Mouse (Mus musculus) layer of hippocampus, adult 9-11 months (tissue): ENCODE data around the gene Rpl36al.
"Not testable (repeated sequence)": the region's sequence is repeated elsewhere in the genome, so short reads cannot be mapped to it uniquely, and the experiment has no call there.

Experiments
- DNase-seq: peaks from one replicate; pipeline ENCODE4 v3.0.0; 2022

Gene Rpl36al

DNA sequence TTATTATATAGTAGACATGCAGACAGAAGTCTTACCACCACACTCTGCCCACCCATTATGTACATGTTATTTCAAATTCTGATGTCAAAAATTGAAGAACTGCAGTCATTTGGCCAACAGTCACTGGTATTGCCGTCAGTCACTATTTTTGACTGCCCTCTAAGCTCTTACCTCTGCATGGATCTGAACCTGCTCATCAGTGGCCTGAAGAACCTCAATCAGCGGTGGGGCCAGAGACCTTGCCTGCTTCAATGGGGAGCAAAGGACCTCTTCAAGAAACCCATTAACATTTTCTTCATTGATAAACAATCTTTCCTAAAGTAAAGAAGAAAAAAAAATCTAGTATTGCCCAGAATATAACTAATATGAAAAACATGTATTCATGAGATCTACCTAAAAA, 8.8 kb upstream of the Rpl36al start:
- no peak for DNase-seq

DNA sequence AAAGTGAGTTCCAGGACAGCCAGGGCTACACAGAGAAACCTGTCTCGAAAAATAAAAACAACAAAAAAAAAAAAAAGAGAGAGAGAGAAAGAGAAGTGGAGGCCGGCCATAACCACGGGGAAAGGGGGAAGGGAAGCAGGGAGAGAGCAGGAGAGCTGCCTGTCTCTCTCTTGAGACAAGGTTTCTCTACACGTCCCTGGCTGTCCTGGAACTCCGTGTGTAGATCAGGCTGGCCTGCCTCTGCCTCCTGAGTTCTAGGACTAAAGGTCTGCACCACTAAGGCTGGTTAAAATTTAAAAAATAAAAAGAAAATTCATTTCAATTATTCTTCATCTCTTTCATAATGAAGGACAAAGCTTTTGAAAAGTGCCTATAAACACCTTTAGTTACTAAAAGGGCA, 7.5 kb upstream of the Rpl36al start:
- no peak for DNase-seq

DNA sequence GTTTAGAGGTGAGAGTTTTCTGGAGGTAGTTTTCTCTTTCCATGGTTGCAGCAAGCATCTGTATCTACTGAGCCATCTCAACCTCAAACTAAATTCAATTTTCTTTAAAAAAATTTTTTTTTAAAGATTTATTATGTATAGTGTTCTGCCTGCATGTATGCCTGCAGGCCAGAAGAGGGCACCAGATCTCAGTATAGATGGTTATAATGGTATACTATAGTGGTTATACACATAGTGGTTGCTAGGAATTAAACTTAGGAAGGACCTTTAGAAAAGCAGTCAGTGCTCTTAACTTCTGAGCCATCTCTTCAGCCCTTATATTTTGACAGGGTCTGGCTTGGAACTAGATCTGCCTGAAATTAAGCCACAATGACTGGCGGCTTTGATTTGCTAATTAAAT, 6.6 kb upstream of the Rpl36al start:
- no peak for DNase-seq

DNA sequence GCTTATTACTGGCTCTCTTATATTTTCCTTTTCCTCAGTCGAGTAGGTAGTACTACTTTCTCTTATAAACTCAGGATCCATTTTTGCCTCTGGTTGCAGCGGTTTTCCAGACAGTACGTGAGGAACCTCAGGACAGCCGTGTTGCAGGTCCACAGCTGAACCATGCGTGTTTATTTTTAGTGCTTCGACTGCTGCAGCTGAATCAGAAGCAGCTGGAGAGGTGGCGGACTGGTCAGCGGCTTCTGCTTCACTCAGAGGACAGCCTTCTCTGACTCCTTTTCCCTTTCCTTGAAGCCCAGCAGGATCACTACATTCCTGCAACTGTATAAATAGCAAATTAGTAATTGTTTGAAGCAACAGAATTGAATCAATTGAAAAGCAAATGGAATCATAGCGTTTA, 6.2 kb upstream of the Rpl36al start:
- DNase-seq: no peak

DNA sequence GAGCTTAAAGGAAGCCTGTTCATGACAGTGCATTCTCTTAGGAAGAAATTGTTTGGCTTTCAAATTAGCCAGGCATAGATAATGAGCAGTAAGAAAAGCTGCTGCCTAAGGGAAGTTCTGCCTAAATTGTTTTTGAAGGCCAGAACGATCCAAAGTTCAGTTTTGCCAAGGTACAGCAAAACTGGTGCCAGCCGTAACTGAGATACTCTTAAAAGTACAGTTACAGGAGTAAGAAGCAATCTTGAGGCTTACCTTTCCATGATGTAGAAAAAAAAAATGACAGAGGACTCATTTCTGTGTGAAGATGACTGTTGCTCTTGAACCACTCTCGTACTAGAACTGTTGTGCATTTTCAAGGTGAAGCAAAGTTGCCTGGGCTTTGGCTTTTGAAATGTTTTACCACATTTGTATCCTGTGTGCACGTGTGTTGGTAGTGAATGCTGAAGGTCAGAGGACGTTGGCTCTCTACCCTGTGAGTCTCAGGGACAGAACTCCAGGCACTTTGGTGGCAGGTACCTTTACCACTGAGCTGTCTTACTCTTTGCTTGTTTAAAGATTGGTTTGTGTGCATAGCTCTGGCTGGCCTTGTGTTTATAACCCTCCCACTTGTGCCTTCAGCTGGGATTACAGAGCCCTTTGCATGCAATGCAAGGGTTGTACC, 3.1 kb upstream of the Rpl36al start:
- DNase-seq: no peak

DNA sequence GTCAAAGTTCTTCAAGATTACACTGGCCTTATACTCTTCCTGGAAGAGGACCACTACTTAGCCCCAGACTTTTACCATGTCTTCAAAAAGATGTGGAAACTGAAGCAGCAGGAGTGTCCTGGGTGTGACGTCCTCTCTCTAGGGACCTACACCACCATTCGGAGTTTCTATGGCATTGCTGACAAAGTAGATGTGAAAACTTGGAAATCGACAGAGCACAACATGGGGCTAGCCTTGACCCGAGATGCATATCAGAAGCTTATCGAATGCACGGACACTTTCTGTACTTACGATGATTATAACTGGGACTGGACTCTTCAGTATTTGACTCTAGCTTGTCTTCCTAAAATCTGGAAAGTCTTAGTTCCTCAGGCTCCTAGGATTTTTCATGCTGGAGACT, 1.5 kb upstream of the Rpl36al start:
- DNase-seq: no peak

DNA sequence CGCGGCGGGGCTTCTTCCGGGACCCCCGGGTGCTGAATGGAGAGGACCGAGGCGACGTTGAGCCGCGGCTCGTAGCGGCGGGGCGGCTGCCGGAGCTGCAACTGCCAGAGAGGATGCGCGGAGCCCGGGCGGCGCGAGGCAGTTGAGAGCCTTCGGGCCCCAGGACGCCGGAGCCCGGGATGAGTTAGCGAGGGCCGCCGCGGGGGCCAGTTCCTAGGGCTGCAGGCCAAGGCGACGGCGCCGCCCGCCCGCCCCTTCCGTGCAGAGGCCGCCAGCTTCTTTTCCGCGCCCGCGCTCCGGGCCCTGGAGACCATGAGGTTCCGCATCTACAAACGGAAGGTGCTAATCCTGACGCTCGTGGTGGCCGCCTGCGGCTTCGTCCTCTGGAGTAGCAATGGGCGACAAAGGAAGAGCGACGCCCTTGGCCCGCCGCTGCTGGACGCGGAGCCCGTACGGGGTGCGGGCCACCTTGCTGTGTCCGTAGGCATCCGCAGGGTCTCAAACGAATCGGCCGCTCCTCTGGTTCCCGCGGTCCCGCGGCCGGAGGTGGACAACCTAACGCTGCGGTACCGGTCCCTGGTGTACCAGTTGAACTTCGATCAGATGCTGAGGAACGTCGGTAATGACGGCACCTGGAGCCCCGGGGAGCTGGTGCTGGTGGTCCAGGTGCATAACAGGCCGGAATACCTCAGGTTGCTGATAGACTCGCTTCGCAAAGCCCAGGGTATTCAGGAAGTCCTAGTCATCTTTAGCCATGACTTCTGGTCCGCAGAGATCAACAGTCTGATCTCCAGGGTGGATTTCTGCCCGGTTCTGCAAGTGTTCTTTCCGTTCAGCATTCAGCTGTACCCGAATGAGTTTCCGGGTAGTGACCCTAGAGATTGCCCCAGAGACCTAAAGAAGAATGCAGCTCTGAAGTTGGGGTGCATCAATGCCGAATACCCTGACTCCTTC, 736 bp upstream of the Rpl36al start:
- peak; percentile 49 for DNase-seq

DNA sequence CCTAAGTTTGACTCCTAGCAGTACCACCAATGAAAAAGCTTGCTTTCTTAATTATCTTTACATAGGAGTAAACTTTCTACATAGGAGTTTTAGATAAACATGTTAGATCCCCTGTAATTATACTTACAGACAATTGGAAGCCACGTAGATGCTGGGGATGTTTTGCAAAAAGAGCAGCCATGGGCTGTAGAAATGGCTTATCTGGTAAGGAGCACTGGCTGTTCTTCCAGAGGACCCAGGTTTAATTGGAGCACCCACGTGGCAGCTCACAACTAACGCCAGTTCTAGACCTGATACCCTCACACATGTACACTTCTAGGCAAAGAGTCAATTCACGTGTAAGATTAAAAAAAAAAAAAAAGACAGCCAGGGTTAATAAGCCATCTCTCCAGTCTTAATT, 2.1 kb downstream of the Rpl36al start:
- no peak for DNase-seq

DNA sequence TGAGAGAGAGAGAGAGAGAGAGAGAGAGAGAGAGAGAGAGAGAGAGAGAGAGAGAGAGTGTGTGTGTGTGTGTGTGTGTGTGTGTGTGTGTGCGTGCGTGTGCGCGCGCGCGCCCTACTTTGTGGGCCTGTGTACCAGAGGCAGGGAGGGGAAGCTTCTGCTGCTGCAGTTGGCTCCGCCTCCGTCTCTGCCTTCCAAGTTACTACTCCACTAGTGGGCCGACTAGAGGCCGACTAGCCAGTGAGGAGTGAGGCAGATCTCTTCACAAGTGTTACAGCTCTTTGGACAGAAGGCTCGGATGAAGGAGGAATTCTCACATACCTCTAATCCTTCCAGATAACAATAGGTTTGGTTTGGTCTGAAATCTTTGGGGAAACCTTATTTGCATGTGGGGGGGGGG, 4.5 kb downstream of the Rpl36al start:
- no peak for DNase-seq

DNA sequence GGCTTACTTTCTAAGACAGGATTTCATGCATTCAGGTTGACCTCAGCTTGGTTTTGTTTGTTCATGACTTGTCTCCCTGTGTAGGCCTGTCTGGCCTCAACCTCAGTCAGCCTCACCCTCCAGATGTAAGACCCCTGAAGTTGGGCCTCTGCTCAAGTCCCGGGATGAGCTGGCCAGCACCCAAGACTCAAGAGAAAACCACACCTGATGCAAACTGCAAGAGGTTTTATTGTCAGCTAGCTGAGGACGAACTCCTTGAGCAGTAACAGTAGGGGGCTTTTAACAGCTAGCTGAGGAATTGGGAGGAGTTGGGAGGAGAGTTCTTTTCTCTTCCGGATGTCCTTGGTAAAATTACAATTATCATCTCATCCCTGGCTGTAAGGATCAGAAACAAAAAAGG, 6.4 kb downstream of the Rpl36al start:
- no peak for DNase-seq

DNA sequence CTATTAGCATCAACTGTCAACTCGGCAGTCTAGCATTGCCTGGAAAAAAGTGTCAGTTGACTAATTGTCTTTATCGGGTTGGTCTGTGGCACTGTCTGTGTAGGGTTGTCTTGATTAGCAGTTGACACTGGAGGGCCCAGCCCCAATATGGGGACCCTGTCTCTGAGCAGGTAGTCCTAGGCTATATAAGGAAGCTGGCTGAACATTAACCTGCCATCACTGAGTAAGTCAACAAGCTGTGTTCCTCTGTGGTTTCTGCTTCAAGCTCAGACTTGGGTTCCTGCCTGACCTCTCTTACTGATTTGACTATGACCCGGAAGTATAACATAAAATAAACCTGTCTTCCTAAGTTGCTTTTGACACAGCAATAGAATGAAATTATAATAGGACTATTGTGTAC, 7.9 kb downstream of the Rpl36al start:
- no peak for DNase-seq

DNA sequence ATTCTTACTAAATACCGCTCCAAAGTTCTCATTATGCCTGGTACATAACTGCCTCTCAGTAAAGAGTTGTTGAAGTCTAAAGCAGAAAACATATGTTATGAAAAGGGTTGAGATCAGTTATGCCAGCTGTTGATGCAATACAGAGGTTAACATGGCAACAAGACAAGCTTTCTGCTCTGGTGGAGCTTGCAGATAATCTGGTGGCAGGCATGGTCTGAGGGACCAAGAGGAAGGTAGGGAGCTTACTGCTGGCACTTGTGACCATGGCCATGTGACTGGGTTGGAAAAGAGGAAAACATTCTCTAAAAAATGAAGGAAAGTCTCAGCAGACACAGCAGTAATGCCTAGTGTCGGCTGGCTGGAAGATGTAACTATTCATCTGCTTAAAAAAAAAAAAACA, 12.6 kb downstream of the Rpl36al start:
- no peak for DNase-seq

DNA sequence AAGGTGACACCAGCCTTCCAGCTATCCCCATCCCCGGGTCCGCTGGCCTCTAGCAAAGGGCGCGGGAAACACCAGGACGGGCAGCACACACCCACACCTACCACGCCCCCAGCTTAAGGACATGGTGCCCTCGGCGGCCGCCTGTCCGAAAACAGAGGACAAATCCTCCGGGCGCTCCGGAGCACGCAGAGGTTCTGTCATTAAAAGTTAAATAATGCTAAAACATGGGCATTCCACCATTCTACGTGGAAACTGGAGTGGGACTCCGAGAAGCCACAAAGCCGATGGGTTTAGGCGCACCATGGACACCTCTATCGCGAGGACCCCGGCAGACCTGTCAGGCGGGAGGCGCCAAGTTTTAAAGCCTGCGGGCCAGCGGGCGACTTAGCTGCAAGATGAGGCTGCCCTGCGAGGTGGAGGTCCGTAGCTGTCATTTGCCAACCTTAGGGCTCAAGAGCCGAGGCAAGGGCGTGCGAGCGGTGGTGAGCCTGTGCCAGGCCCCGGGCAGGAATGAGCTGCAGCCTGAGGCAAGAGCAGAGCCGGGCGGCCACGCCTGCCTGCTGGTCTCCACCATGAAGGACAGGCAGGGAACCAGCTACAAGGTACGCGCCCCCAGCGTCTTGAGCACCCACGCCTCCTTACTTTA, 15.3 kb downstream of the Rpl36al start, which contains the start of gene Lrr1:
Lrr1 (plus strand) TSS at position 354 of the 646 bp plus-strand sequence.
- peak; percentile 85 for DNase-seq

DNA sequence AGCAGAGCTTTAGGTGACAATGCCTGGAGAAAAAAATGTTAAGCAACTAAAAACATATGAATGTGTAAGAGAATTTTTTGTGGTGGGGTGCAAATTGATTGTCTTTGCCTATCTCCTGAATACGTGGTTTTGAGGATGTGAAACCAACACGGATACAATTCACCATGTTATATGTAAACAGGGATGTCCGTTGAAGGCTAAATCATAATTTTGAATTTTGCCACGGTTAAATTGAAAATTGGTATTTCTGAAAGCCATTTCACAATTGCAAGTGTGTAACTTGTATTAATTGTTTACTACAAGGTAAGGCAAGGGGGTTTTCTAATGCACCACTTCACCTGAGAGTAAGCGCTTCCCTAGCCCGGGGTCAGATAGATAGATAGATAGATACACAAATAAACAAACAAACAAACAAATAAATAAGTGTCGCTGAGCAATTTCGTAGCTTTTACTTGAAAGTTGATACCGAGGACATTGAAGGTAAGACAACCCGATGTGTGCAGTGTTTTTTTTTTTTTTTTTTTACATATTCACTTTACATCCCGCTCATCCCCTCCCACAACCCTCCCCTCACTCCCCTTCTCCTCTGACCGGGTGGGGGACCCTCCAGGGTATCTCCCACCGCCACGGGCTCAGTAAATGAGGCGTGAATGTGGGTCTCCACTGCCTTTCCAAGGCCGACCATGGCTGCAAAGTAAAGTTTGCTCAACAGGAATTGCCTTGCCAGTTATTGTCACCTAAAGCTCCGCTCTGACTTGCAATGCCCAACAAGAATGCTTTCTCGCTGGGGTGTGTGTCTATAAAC, 16.0 kb downstream of the Rpl36al start:
- no peak for DNase-seq

DNA sequence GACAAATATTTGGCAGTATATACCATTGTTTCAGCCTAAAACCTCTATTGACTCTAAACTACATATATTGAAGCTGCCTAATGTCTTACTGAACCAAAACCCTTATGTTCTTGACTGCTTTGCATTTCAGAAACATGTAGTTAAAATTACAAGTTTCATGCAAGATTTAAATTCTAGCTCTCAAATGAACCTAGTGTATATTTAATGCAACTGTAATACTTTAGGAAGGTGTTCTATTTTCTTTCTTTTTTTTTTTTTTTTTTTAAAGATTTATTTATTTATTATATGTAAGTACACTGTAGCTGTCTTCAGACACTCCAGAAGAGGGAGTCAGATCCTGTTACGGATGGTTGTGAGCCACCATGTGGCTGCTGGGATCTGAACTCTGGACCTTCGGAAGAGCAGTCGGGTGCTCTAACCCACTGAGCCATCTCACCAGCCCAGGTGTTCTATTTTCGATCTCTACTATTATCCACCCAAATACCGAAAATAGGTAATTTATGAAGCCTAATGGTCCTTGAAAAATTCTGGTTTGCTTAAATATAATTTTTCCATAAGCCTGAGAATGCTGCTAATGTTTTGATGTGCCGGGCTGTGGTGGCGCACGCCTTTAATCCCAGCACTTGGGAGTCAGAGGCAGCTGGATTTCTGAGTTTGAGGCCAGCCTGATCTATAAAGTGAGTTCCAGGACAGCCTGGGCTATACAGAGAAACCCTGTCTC, 16.9 kb downstream of the Rpl36al start:
- DNase-seq: not testable (repeated sequence)

DNA sequence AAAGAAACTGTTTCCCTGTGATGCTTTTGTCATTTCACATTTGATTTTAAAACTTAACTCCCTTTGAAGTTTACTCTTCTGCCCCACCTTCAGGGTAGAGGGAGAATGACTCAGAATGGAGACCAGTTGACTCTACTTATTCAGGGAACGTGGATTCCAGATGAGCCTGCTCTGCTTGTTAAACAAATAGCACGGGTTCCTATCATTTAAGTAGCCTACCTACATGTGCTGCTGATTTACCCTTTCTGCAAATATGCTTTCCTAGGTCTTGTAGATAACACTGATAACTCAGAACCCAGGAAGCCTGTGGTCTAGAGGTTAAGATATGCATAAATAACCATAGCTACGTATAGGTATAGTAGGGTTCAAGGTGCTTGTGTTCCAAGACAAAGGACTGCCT, 19.0 kb downstream of the Rpl36al start:
- no peak for DNase-seq

DNA sequence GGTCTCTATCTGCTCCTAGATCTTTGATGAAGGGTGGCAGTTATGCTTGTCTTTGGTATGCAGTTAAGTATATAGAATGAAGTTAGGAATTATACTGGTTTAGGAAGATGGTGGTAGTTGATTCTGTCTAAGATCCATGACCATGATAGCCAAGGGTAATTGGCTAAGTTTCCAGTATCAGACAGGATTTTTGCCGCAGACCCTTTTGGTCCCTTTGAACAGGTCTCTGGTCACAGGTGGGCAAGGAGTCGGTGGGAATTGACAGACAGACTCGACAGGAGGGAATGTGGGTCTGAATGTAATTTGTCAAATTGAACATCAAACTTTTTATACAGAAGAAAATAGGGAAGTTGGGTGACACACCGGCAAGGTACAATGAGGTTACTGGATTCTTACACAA, 20.3 kb downstream of the Rpl36al start:
- not testable (repeated sequence) for DNase-seq

DNA sequence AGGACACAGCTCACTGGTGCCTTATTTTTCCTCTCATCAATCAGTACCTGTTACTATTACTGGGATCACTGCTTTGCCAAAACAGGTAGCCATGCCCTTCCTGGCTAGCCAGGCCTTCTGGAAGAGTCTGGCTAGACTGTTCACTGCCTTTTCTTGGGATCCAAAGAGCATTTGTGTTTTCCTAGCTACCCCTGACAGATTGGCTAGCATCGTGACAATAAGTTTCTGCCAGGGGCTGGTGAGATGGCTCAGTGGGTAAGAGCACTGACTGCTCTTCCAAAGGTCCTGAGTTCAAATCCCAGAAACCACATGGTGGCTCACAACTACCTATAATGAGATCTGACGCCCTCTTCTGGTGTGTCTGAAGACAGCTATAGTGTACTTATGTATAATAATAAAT, 23.2 kb downstream of the Rpl36al start:
- not testable (repeated sequence) for DNase-seq

DNA sequence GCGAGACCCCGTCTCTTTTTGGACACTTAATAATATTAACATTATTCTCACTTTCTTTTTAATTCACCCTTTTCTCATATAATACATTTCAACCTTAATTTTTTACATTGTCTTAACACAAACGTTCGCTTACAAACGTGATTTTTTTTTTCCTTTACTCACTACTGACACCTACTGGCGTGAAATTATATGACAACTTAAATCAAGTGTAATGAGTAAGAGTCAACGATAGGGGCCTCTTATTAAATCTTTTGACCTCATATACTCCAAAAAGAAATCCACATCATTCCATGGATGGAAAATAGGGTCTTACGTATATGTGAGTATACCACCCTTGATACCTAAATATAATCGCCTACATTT, 24.3 kb downstream of the Rpl36al start:
- DNase-seq: no peak

DNA sequence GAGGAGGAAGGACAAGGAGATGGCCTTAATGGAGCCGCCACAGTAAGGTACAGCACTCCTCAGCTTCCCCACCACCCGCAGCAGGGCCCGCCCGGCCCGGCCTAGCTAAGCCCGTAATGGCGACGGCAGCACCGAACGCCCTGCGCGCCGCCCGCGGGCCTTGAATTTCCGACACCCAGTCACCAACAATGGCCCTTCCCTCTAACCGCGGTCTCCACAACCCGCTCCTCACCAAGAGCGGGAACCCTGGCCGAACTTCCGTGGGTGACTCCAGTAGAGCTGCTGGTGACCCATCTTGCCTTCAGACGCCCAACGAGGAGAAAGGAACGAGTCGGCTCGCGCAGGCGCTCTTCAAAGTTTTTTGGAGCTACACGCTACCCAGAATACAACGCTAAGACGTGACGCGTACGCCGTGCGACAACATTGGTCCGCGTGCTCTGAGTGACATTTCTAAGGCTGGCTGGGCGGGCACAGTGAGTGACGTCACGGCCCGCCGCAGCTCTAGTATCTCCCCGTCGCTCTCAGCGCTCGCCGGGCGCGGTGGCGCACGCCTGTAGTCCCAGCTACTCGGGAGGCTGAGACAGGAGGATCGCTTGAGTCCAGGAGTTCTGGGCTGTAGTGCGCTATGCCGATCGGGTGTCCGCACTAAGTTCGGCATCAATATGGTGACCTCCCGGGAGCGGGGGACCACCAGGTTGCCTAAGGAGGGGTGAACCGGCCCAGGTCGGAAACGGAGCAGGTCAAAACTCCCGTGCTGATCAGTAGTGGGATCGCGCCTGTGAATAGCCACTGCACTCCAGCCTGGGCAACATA, 24.9 kb downstream of the Rpl36al start, which contains the start of gene Rps29:
Rps29 (minus strand) TSS at position 422 of the 813 bp plus-strand sequence.
- DNase-seq: peak; percentile 99

DNA sequence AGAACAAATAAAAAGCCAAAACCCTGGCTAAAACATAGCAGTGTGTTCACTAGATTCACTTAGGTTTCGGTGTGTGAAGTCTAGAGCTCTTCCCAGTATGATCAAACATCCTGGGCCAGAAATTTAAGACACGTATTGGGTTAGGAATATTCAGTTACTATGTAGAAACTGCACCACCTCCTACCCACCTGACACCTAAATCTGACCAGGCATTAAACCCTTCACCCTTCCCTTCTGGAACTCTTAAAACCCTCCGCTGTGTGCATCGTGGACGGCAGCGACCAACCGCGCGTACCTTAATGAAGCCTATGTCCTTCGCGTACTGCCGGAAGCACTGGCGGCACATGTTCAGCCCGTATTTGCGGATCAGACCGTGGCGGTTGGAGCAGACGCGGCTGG, 25.5 kb downstream of the Rpl36al start:
- DNase-seq: no peak
